Mouse (Mus musculus): Measurements from ENCODE around the gene Slc26a10. TPM values are rescaled to one million over a fixed set of nuclear protein-coding genes. Genes with fewer than 3 reads are reported as not detected.

Gene Slc26a10
- 0.86 and 2.2 TPM in 2 replicates for polyA plus RNA-seq (2016; fragmentation: Nextera tagmentation; extraction: Ambion mirVana)

- Histone ChIP-seq H3K36me3 (replicated peaks) (peaks cover 7% of the 10 kb centered on the region; the same call in 1 of the 2 replicates), H3K9ac (peak within 1 kb of the TSS; percentile 39; the same call in 1 of the 2 replicates), H3K9me3 (no peaks in the 10 kb centered on the region), H3K4me2 (peak within 1 kb of the TSS; percentile 43), H3K4me3 (replicated peaks) (peak within 1 kb of the TSS; percentile 25), H3K27me3 (peaks cover 78% of the 10 kb centered on the region), H3K4me1 (peaks cover 41% of the 10 kb centered on the region), H3K27ac (no peak within 1 kb of the TSS)
- WGBS = 1% methylated on average over 34 of the region's 34 CpGs
- peak; percentile 12; the same call in 1 of the 2 replicates for ATAC-seq (ENCODE audit: low FRiP score)
These were observed at the start of gene Slc26a10 for GRCm38 (mm10) chr10:127179871-127180694. Slc26a10 (minus strand) TSS chr10:127180645.

- Histone ChIP-seq H3K27me3 (peaks cover 10% of the 10 kb centered on the region; the same call in 1 of the 2 replicates), H3K4me2 (no peak overlapping the region), H3K27ac (no peak overlapping the region), H3K4me3 (replicated peaks) (no peak overlapping the region), H3K9ac (no peak overlapping the region), H3K4me1 (no peaks in the 10 kb centered on the region; the same call in 1 of the 2 replicates), H3K36me3 (replicated peaks) (peaks cover 38% of the 10 kb centered on the region), H3K9me3 (no peaks in the 10 kb centered on the region)
- 29% methylated on average over 4 of the region's 4 CpGs for WGBS
- peak; percentile 52 for ATAC-seq (ENCODE audit: low FRiP score)
These were observed 48.5 kb upstream of the Slc26a10 start for GRCm38 (mm10) chr10:127228897-127229296.

GRCm38 (mm10) chr10:127227163-127227562 is 46.7 kb upstream of the Slc26a10 start:
- Histone ChIP-seq H3K27me3 (peaks cover 14% of the 10 kb centered on the region), H3K36me3 (replicated peaks) (peaks cover 32% of the 10 kb centered on the region), H3K4me3 (replicated peaks) (no peak overlapping the region), H3K27ac (no peak overlapping the region), H3K9me3 (no peaks in the 10 kb centered on the region), H3K4me2 (no peak overlapping the region), H3K4me1 (no peaks in the 10 kb centered on the region; the same call in 1 of the 2 replicates), H3K9ac (no peak overlapping the region)
- ATAC-seq (ENCODE audit: low FRiP score) = no peak
- WGBS = 88% methylated on average over 8 of the region's 8 CpGs

GRCm38 (mm10) chr10:127226318-127226895 is 46.0 kb upstream of the Slc26a10 start:
- WGBS = 75% methylated on average over 8 of the region's 8 CpGs

GRCm38 (mm10) chr10:127225732-127226131 is 45.3 kb upstream of the Slc26a10 start:
- Histone ChIP-seq H3K9me3 (no peaks in the 10 kb centered on the region), H3K4me3 (replicated peaks) (no peak overlapping the region), H3K27me3 (peaks cover 14% of the 10 kb centered on the region), H3K4me2 (no peak overlapping the region), H3K9ac (no peak overlapping the region), H3K27ac (no peak overlapping the region), H3K36me3 (replicated peaks) (peaks cover 24% of the 10 kb centered on the region), H3K4me1 (no peaks in the 10 kb centered on the region; the same call in 1 of the 2 replicates)
- 32% methylated on average over 10 of the region's 10 CpGs for WGBS
- no peak for ATAC-seq (ENCODE audit: low FRiP score)

More at GRCm38 (mm10) chr10:127226318-127226895, 46.0 kb upstream of the Slc26a10 start:
- Histone ChIP-seq H3K4me3 (replicated peaks) (no peak overlapping the region), H3K36me3 (replicated peaks) (peaks cover 28% of the 10 kb centered on the region), H3K9ac (no peak overlapping the region), H3K4me1 (no peaks in the 10 kb centered on the region; the same call in 1 of the 2 replicates), H3K4me2 (no peak overlapping the region), H3K27ac (no peak overlapping the region), H3K27me3 (peaks cover 14% of the 10 kb centered on the region), H3K9me3 (no peaks in the 10 kb centered on the region)
- ATAC-seq (ENCODE audit: low FRiP score) = peak; percentile 44; the same call in 1 of the 2 replicates

- 18% methylated on average over 6 of the region's 6 CpGs for WGBS
- Histone ChIP-seq H3K36me3 (replicated peaks) (peaks cover 19% of the 10 kb centered on the region), H3K4me1 (no peaks in the 10 kb centered on the region; the same call in 1 of the 2 replicates), H3K27ac (no peak overlapping the region), H3K9ac (no peak overlapping the region), H3K4me2 (no peak overlapping the region), H3K4me3 (replicated peaks) (no peak overlapping the region), H3K9me3 (no peaks in the 10 kb centered on the region), H3K27me3 (peaks cover 14% of the 10 kb centered on the region)
- no peak for ATAC-seq (ENCODE audit: low FRiP score)
These were observed 44.8 kb upstream of the Slc26a10 start for GRCm38 (mm10) chr10:127225213-127225612.

GRCm38 (mm10) chr10:127218339-127218738 is 37.9 kb upstream of the Slc26a10 start:
- Histone ChIP-seq H3K4me1 (no peaks in the 10 kb centered on the region), H3K4me3 (replicated peaks) (no peak overlapping the region), H3K27ac (no peak overlapping the region), H3K36me3 (replicated peaks) (no peaks in the 10 kb centered on the region), H3K9me3 (no peaks in the 10 kb centered on the region), H3K9ac (no peak overlapping the region), H3K4me2 (no peak overlapping the region), H3K27me3 (peaks cover 8% of the 10 kb centered on the region)
- no peak for ATAC-seq (ENCODE audit: low FRiP score)
- 92% methylated on average over 2 of the region's 2 CpGs for WGBS

- ATAC-seq (ENCODE audit: low FRiP score) = no peak
- no peak overlapping the region for H3K4me2 ChIP-seq
- no peaks in the 10 kb centered on the region for H3K4me1 ChIP-seq
- H3K36me3 ChIP-seq (replicated peaks) = no peaks in the 10 kb centered on the region
- peaks cover 5% of the 10 kb centered on the region; the same call in 1 of the 2 replicates for H3K27me3 ChIP-seq
- no peak overlapping the region for H3K9ac ChIP-seq
- H3K27ac ChIP-seq = no peak overlapping the region
- H3K4me3 ChIP-seq (replicated peaks) = no peak overlapping the region
- H3K9me3 ChIP-seq = no peaks in the 10 kb centered on the region
These were observed 36.7 kb upstream of the Slc26a10 start for GRCm38 (mm10) chr10:127217177-127217576.

- peaks cover 3% of the 10 kb centered on the region; the same call in 1 of the 2 replicates for H3K4me1 ChIP-seq
- no peak for ATAC-seq (ENCODE audit: low FRiP score)
- no peaks in the 10 kb centered on the region for H3K36me3 ChIP-seq (replicated peaks)
- peaks cover 5% of the 10 kb centered on the region; the same call in 1 of the 2 replicates for H3K27me3 ChIP-seq
- no peak overlapping the region for H3K4me2 ChIP-seq
- H3K4me3 ChIP-seq (replicated peaks) = no peak overlapping the region
- H3K9me3 ChIP-seq = no peaks in the 10 kb centered on the region
- H3K27ac ChIP-seq = no peak overlapping the region
- H3K9ac ChIP-seq = no peak overlapping the region
- 95% methylated on average over 11 of the region's 11 CpGs for WGBS
These were observed 36.0 kb upstream of the Slc26a10 start for GRCm38 (mm10) chr10:127216456-127216855.

- Histone ChIP-seq H3K36me3 (replicated peaks) (no peaks in the 10 kb centered on the region), H3K9me3 (no peaks in the 10 kb centered on the region), H3K27me3 (peaks cover 5% of the 10 kb centered on the region; the same call in 1 of the 2 replicates), H3K4me3 (replicated peaks) (no peak overlapping the region), H3K4me1 (peaks cover 16% of the 10 kb centered on the region), H3K4me2 (no peak overlapping the region), H3K27ac (no peak overlapping the region), H3K9ac (no peak overlapping the region)
- ATAC-seq (ENCODE audit: low FRiP score) = no peak
- WGBS = 52% methylated on average over 1 of the region's 1 CpGs
These were observed 34.0 kb upstream of the Slc26a10 start for GRCm38 (mm10) chr10:127214422-127214803.

- H3K4me3 ChIP-seq (replicated peaks) = no peak overlapping the region
- ATAC-seq (ENCODE audit: low FRiP score) = no peak
- 86% methylated on average over 13 of the region's 13 CpGs for WGBS
- H3K36me3 ChIP-seq (replicated peaks) = 0 out of 2 replicates have a peak, but pooled peaks cover under 1% of the 10 kb centered on the region
- no peak overlapping the region for H3K27ac ChIP-seq
- no peak overlapping the region for H3K4me2 ChIP-seq
- peaks cover 16% of the 10 kb centered on the region for H3K4me1 ChIP-seq
- H3K9ac ChIP-seq = no peak overlapping the region
- H3K27me3 ChIP-seq = peaks cover 5% of the 10 kb centered on the region; the same call in 1 of the 2 replicates
- H3K9me3 ChIP-seq = no peaks in the 10 kb centered on the region
These were observed 33.4 kb upstream of the Slc26a10 start for GRCm38 (mm10) chr10:127213704-127214421.

GRCm38 (mm10) chr10:127213272-127213671 is 32.8 kb upstream of the Slc26a10 start:
- Histone ChIP-seq H3K4me3 (replicated peaks) (no peak overlapping the region), H3K27me3 (peaks cover 5% of the 10 kb centered on the region; the same call in 1 of the 2 replicates), H3K9me3 (no peaks in the 10 kb centered on the region), H3K4me1 (peaks cover 16% of the 10 kb centered on the region), H3K9ac (no peak overlapping the region), H3K36me3 (replicated peaks) (peaks cover 6% of the 10 kb centered on the region; the same call in 1 of the 2 replicates), H3K4me2 (no peak overlapping the region), H3K27ac (no peak overlapping the region)
- 94% methylated on average over 8 of the region's 8 CpGs for WGBS
- ATAC-seq (ENCODE audit: low FRiP score) = no peak

Measured in forebrain, embryonic 12.5 days (tissue).